Mouse (Mus musculus): ENCODE results near the gene Arap1. TPM values are rescaled to one million over a fixed set of nuclear protein-coding genes. Genes with fewer than 3 reads are reported as not detected.

Gene Arap1
- polyA plus RNA-seq, 1 experiment from 2014 or later, result 13.1 TPM

DNA sequence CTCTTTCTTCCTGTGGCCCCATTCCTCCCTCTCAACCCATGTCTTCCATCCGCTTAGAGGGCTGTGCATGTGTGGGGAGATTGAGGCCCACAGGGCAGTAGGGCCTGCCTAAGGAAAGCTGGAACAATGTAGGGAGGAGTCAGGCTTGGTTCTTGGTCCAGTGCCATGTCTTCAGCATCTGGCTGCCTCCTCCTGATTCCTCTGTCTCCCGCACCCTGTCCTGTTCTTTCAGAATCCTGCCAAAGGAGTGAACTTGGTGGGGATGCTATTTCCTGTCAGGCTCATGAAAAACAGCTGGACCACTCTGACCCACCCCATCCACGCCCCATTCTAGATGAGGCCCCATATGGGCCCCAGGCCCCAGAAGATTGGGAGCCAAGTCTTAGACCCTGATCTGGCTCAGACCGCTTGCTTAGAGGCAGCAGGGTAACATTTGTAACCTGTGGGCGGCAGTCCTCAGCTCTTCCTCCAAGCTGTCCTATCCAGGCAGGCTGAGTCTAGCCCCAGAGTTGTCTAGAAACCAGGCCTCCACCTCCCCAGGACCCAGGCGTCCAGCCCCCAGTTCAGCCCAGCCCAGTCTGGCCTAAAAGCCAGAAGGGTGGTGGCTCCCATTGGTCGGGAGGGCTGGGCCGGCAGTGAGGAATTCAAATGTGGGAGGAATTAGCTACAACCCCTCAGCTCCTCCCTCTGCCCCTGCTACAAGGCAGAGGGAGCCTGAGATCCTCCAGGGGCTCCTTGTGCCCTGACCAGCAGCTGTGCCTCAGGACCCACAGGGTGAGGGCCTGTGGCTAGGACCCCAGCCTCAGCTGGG, 46.0 kb downstream of the Arap1 start:
- no peak for DNase-seq
- H3K4me2 ChIP-seq, result no peak overlapping the region
- no peak overlapping the region for H3K9ac ChIP-seq
- peak overlapping the region; percentile 18 for H3K4me3 ChIP-seq (replicated peaks)
- 63% methylated on average over 8 of the region's 8 CpGs for WGBS (ENCODE audit: insufficient replicate concordance)
- ATAC-seq (ENCODE audit: low read depth), result peak; percentile 49
- no peaks in the 10 kb centered on the region for H3K9me3 ChIP-seq (replicated peaks)
- H3K36me3 ChIP-seq, result peaks cover 75% of the 10 kb centered on the region
- peak overlapping the region; percentile 75 for H3K27ac ChIP-seq
- H3K27me3 ChIP-seq, result no peaks in the 10 kb centered on the region
- H3K4me1 ChIP-seq (replicated peaks), result peaks cover 25% of the 10 kb centered on the region

DNA sequence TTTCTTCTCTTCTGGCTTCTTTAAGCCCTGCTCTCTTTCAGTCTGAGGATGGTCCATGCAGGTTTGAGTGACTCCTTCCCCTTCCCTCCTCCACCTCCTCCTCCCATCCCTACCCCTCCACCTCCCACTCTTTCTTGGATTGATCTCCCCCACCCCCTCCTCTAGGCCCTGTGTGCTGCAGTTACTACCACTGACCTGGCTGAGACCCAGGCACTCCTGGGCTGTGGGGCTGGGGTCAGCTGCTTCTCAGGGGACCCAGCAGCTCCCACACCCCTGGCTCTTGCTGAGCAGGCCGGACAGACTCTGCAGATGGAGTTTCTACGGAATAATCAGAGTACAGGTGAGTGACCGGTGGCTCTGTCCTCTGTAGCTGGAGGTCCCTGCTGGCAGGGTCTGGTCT, 46.7 kb downstream of the Arap1 start:
- H3K4me2 ChIP-seq, result peak overlapping the region; percentile 21; the same call in 1 of the 2 replicates
- H3K36me3 ChIP-seq, result peaks cover 79% of the 10 kb centered on the region

DNA sequence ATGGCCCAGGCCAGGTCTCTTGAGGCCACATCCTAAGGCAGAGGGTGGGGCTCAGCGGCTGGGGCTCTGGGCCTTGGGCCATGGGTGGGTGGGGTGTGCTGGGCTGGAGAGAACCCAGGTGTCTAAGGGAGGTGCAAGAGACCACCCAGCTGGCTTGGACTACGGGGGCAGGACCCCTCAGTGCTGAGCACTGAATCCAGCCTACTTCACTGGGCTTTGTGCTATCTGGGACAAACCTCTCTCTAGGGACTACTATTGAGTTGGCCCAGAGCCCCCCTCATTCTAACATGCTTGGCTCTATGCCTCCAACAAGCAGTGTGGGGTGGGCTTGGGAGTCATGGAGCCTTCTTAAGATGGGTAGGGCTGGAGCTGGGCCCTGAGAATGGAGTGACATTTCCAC, 47.6 kb downstream of the Arap1 start:
- peaks cover 14% of the 10 kb centered on the region for H3K4me1 ChIP-seq (replicated peaks)
- peaks cover 79% of the 10 kb centered on the region for H3K36me3 ChIP-seq
- peak overlapping the region; percentile 21; the same call in 1 of the 2 replicates for H3K4me2 ChIP-seq
- H3K9ac ChIP-seq, result no peak overlapping the region
- H3K4me3 ChIP-seq (replicated peaks), result 0 out of 2 replicates have a peak overlapping the region, but pooled peaks have one; percentile 18
- DNase-seq, result no peak
- no peak overlapping the region for H3K27ac ChIP-seq
- H3K27me3 ChIP-seq, result no peaks in the 10 kb centered on the region
- ATAC-seq (ENCODE audit: low read depth), result no peak
- 69% methylated on average over 2 of the region's 2 CpGs for WGBS (ENCODE audit: insufficient replicate concordance)
- H3K9me3 ChIP-seq (replicated peaks), result no peaks in the 10 kb centered on the region

More for the DNA sequence above, 46.7 kb downstream of the Arap1 start:
- Histone ChIP-seq H3K27me3 (no peaks in the 10 kb centered on the region), H3K4me1 (replicated peaks) (peaks cover 19% of the 10 kb centered on the region), H3K4me3 (replicated peaks) (peak overlapping the region; percentile 18), H3K27ac (peak overlapping the region; percentile 75), H3K9ac (no peak overlapping the region), H3K9me3 (replicated peaks) (no peaks in the 10 kb centered on the region)
- ATAC-seq (ENCODE audit: low read depth) (no peak), DNase-seq (no peak)
- 76% methylated on average over 3 of the region's 3 CpGs for WGBS (ENCODE audit: insufficient replicate concordance)

DNA sequence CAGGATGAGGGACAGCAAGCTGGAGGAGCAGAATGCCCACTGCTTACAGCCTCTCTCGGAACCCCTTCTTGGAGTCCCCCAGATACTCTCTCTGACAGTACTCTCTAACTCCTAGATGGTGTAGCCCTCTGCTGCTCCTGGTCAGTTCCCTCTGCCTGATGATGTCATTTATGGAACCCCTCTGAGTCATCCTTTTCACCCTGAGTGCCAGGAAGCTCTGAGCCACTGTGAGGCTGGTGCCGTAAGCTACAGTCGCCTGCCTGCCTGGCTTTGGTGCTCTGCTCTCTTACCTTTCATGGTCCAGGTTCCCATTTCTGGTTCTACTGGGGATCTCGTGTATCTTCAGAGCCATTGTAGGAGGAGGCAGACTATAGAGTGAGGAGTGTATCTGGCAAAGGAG, 49.3 kb downstream of the Arap1 start:
- no peak overlapping the region for H3K27ac ChIP-seq
- no peaks in the 10 kb centered on the region for H3K9me3 ChIP-seq (replicated peaks)
- H3K4me2 ChIP-seq, result no peak overlapping the region
- H3K27me3 ChIP-seq, result no peaks in the 10 kb centered on the region
- peaks cover 83% of the 10 kb centered on the region for H3K36me3 ChIP-seq
- 0 out of 2 replicates have a peak, but pooled peaks cover 3% of the 10 kb centered on the region for H3K4me1 ChIP-seq (replicated peaks)
- 81% methylated on average over 4 of the region's 4 CpGs for WGBS (ENCODE audit: insufficient replicate concordance)
- H3K9ac ChIP-seq, result no peak overlapping the region
- DNase-seq (no peak), ATAC-seq (ENCODE audit: low read depth) (no peak)
- no peak overlapping the region for H3K4me3 ChIP-seq (replicated peaks)

DNA sequence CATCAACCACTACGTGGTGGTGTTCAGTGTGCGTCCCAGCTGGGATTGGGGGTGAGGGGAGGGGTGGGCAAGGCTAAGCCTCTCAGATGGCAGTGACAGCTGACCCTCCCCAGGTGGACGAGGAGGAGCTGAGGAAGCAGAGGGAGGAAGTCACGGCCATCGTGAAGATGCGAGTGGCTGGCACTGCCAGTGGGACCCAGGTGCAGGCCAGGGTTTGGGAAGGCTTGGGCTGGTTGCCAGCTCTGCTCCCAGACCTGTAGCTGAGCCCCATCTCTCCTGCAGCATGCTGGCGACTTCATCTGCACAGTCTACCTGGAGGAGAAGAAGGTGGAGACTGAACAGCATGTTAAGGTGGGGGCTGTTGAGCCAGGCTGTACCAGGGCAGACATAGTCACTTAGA, 53.6 kb downstream of the Arap1 start:
- no peak for ATAC-seq (ENCODE audit: low read depth)
- H3K27me3 ChIP-seq, result no peaks in the 10 kb centered on the region
- H3K9me3 ChIP-seq (replicated peaks), result no peaks in the 10 kb centered on the region
- H3K27ac ChIP-seq, result no peak overlapping the region
- no peak for DNase-seq
- 81% methylated on average over 7 of the region's 7 CpGs for WGBS (ENCODE audit: insufficient replicate concordance)
- H3K9ac ChIP-seq, result no peak overlapping the region
- no peak overlapping the region for H3K4me3 ChIP-seq (replicated peaks)
- no peak overlapping the region for H3K4me2 ChIP-seq
- no peaks in the 10 kb centered on the region for H3K4me1 ChIP-seq (replicated peaks)
- H3K36me3 ChIP-seq, result peaks cover 89% of the 10 kb centered on the region

DNA sequence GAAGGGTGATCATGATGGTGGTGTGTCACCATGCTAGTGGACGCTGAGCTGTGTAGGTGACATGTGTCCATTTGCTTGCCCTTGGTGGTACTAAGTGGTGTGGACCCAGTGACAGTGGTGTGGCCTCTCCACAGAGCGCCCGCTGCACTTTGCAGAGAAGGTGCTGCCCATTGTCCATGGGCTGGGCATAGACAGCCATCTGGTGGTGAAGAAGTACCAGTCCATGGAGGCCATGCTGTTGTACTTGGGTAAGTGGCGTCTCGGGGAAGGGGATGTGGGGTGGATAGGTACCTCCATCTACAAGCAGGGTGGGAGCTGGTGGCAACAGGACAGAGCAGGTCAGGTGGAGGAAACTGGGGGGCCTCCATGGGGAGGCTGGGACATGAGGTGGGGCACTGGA, 56.0 kb downstream of the Arap1 start:
- Histone ChIP-seq H3K4me1 (replicated peaks) (no peaks in the 10 kb centered on the region), H3K4me3 (replicated peaks) (no peak overlapping the region), H3K27ac (no peak overlapping the region), H3K27me3 (no peaks in the 10 kb centered on the region), H3K9ac (no peak overlapping the region), H3K9me3 (replicated peaks) (no peaks in the 10 kb centered on the region), H3K36me3 (peaks cover 87% of the 10 kb centered on the region), H3K4me2 (no peak overlapping the region)
- ATAC-seq (ENCODE audit: low read depth) (no peak), DNase-seq (no peak)
- WGBS (ENCODE audit: insufficient replicate concordance), result 79% methylated on average over 5 of the region's 5 CpGs

DNA sequence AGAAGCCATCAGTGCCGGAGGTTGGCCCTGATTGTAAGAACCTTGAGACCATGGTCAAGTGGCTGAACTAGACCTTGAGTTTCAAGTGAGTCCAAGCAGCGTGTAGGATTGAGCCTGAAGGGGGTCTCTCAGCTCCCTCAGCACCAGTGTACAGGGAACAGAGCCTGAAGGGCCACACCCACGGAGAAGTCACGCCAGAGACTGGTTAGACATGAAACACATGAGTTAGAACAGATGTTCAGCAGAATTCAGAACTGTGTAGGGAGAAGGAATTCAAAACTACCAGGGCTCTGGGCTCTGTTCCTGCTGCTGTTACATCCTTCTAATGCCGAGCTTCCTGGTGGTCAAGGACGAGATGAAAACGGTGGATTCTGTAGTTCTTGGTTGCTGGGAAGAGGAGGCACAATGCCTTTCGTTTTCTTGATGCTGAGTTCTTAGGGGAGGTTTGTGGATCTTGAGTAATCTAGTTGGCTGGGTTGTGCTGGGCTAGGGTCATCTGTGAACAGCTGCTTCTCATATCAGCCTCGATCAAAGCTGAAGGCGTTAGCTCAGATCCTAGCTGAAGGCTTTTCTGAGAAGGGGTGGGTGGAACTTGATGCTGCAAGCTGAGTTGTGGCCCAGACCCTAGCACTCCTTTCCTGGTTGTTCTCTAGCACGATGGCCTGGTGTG, 62.5 kb downstream of the Arap1 start, which contains the start of gene Gm45837:
TSS of gene Gm45837 (plus strand) at position 620 of the 670 bp plus-strand sequence.
- WGBS (ENCODE audit: insufficient replicate concordance), result 61% methylated on average over 11 of the region's 11 CpGs
- no peak for DNase-seq
- Histone ChIP-seq H3K9ac (no peak within 1 kb of the TSS), H3K4me3 (replicated peaks) (no peak within 1 kb of the TSS), H3K4me1 (replicated peaks) (peaks cover 23% of the 10 kb centered on the region), H3K9me3 (replicated peaks) (no peaks in the 10 kb centered on the region), H3K27me3 (no peaks in the 10 kb centered on the region), H3K27ac (no peak within 1 kb of the TSS), H3K4me2 (no peak within 1 kb of the TSS), H3K36me3 (peaks cover 45% of the 10 kb centered on the region)
- ATAC-seq (ENCODE audit: low read depth), result no peak

DNA sequence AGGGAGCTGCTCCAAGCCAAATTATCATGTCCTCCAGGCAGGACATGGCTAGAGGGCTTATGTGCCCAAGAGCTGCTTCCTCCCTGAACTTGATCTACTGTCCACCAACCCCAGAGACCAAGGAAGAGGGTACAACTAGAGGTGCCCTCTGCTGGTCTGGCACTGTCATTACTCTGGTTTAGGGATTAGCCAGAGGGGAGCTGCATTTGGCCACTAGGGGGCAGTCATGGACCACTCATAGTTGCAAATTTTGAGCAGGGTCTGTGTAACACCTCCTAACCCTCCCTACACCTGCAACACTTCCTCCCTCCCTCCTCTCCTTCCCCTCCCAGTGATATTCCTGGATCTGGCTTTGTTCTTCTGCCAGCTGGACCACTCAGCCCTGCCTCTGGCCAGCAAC, 64.9 kb downstream of the Arap1 start:
- Histone ChIP-seq H3K9ac (no peak overlapping the region), H3K27me3 (peaks cover 11% of the 10 kb centered on the region), H3K4me1 (replicated peaks) (peaks cover 30% of the 10 kb centered on the region), H3K4me2 (no peak overlapping the region), H3K9me3 (replicated peaks) (no peaks in the 10 kb centered on the region), H3K27ac (no peak overlapping the region), H3K36me3 (peaks cover 27% of the 10 kb centered on the region), H3K4me3 (replicated peaks) (no peak overlapping the region)
- peak; percentile 69 for DNase-seq
- peak; percentile 24; the same call in 1 of the 2 replicates for ATAC-seq (ENCODE audit: low read depth)

DNA sequence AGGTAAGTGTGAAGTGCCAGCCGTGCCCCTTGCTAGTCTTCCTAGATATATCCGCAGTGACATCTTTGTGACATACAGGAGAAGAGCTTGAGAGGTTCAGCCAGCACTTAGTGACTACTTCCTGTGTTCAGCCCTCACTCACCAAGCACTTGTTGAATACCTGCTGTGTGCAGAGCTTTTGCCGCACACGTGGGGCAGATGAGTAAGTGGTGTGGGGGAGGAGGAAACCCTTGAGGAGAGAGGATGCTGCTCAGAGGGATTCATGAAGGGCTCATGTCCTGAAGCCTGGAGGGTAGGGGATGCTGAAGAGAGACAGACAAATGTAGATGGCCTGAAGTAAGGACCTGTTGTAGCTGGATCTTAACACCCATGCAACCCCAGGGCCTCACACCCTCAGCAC, 66.3 kb downstream of the Arap1 start:
- ATAC-seq (ENCODE audit: low read depth) (no peak), DNase-seq (no peak)
- H3K27ac ChIP-seq, result no peak overlapping the region
- peaks cover 13% of the 10 kb centered on the region for H3K36me3 ChIP-seq
- 0 out of 2 replicates have a peak overlapping the region, but pooled peaks have one; percentile 9 for H3K9ac ChIP-seq
- H3K9me3 ChIP-seq (replicated peaks), result no peaks in the 10 kb centered on the region
- H3K4me1 ChIP-seq (replicated peaks), result peaks cover 31% of the 10 kb centered on the region
- no peak overlapping the region for H3K4me3 ChIP-seq (replicated peaks)
- no peak overlapping the region for H3K4me2 ChIP-seq
- H3K27me3 ChIP-seq, result peaks cover 21% of the 10 kb centered on the region
- 63% methylated on average over 4 of the region's 4 CpGs for WGBS (ENCODE audit: insufficient replicate concordance)

DNA sequence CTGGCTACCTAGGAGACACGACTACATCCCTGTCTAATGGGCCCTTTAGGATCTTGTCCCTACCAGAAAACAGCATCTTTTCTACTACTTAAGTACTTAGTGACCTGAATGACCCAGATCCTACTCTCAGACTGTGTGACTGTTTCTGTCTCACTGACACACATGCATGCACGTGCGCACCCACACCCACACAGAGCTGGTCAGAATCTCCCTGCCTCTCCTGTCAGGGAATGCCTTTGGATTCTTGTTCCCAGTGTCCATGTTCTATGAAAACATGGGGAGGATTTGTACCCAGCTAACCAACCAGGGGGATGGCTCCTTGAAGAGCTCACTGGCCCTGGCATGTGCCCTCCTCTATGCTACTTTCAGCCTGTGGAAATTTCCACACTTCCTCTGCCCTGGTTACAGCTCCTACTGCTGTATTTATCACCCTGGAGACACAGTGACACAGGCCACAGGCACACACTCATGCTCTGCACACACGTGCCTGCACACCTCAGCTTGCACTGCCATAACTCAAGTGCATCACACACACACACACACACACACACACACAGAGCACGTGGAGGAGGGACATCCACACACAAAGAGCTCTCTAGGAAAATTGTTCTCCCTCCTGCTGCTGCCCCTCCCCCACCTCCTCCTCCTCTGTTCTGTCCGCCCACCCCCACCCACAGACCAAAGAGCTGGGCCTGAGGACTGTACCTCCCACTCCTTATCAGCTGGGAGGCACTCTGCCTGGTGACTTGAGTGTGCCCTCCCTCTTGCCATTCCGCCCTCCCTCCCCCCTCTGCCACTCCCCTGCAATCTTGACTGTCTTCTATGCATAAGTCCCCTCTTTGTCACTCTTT, 67.0 kb downstream of the Arap1 start:
- peak; percentile 57 for DNase-seq
- Histone ChIP-seq H3K27me3 (peaks cover 28% of the 10 kb centered on the region), H3K9me3 (replicated peaks) (no peaks in the 10 kb centered on the region), H3K9ac (0 out of 2 replicates have a peak overlapping the region, but pooled peaks have one; percentile 9), H3K4me3 (replicated peaks) (no peak overlapping the region), H3K27ac (peak overlapping the region; percentile 19; the same call in 1 of the 2 replicates), H3K4me1 (replicated peaks) (peaks cover 34% of the 10 kb centered on the region), H3K36me3 (peaks cover 11% of the 10 kb centered on the region), H3K4me2 (0 out of 2 replicates have a peak overlapping the region, but pooled peaks have one; percentile 14)
- ATAC-seq (ENCODE audit: low read depth), result peak; percentile 80
- WGBS (ENCODE audit: insufficient replicate concordance), result 29% methylated on average over 7 of the region's 7 CpGs

Data from liver, embryonic 13.5 days (tissue).